Mouse (Mus musculus): ENCODE measurements around the gene Hsf5.

- TF ChIP-seq CTCF (IDR thresholded peaks at IDR 0.05) (no peak), EP300 (IDR thresholded peaks at IDR 0.05) (no peak)
Observed at GRCm38 (mm10) chr11:87623160-87623559, 6.2 kb downstream of the Hsf5 start.
